ENCODE assay signal across 7 mouse cellular contexts in genomic region chr2:172613891-172614391, GRCm38 (mm10).
DNase-seq lines count a peak whose midpoint lies in the region; ATAC-seq and TF ChIP-seq lines count a peak whose summit lies in the region.

No protein-coding gene starts in this region.

- peak overlapping the region; percentile 78 for H3K27ac ChIP-seq in ES-E14 (ENCODE audit: insufficient read depth, low read depth, low read length, poor library complexity, severe bottlenecking)
- no peak overlapping the region for H3K27ac ChIP-seq in forebrain, embryonic 13.5 days
- H3K27ac ChIP-seq in liver, embryonic 14.5 days = no peak overlapping the region

- TF ChIP-seq EP300 in liver, embryonic 14.5 days (IDR thresholded peaks at IDR 0.05; ENCODE audit: low read depth) = no peak

- WGBS in forebrain, embryonic 13.5 days = 2% methylated on average over 18 of the region's 18 CpGs
- WGBS in liver, embryonic 14.5 days (ENCODE audit: insufficient replicate concordance) = 1% methylated on average over 18 of the region's 18 CpGs

- TF ChIP-seq CTCF in E14TG2a.4 (conservative IDR thresholded peaks at IDR 0.05; ENCODE audit: low read length) = no peak
- TF ChIP-seq CTCF in liver, embryonic 14.5 days (IDR thresholded peaks at IDR 0.05; ENCODE audit: low read depth) = no peak

- H3K4me2 ChIP-seq in forebrain, embryonic 13.5 days = peak overlapping the region; percentile 59
- H3K4me2 ChIP-seq in liver, embryonic 14.5 days (ENCODE audit: low read depth) = peak overlapping the region; percentile 42

- peaks cover 38% of the 10 kb centered on the region for H3K36me3 ChIP-seq in E14TG2a.4 (ENCODE audit: insufficient read depth, low read length)
- H3K36me3 ChIP-seq in ES-E14 (ENCODE audit: control insufficient read depth, insufficient read depth, low read length, poor library complexity, severe bottlenecking) = peaks cover 2% of the 10 kb centered on the region; the same call in 1 of the 2 replicates
- no peaks in the 10 kb centered on the region for H3K36me3 ChIP-seq in forebrain, embryonic 13.5 days (ENCODE audit: poor library complexity, severe bottlenecking)
- H3K36me3 ChIP-seq in liver, embryonic 14.5 days (replicated peaks; ENCODE audit: control insufficient read depth, insufficient read depth, low read depth) = no peaks in the 10 kb centered on the region

- DNase-seq in ES-E14 (ENCODE audit: low read depth, low spot score) = peak; percentile 51
- no peak for DNase-seq in liver, embryonic 14.5 days (ENCODE audit: low read depth in 3 of 3, low spot score in 3 of 3)
- no peak for DNase-seq in cerebellum, adult 11-12 months
- no peak for DNase-seq in cerebellum, adult 9-10 months
- no peak for DNase-seq in layer of hippocampus, adult 18-20 months (ENCODE audit: low spot score in 2 of 2)

- ATAC-seq in forebrain, embryonic 13.5 days = no peak
- ATAC-seq in liver, embryonic 14.5 days (ENCODE audit: insufficient read depth) = no peak

- H3K9me3 ChIP-seq in E14TG2a.4 (ENCODE audit: low read length) (no peaks in the 10 kb centered on the region), ES-E14 (ENCODE audit: control insufficient read depth, insufficient read depth, low read depth, low read length) (no peaks in the 10 kb centered on the region)
- no peaks in the 10 kb centered on the region for H3K9me3 ChIP-seq in forebrain, embryonic 13.5 days (replicated peaks)
- H3K9me3 ChIP-seq in liver, embryonic 14.5 days (ENCODE audit: control insufficient read depth, low read length) = no peaks in the 10 kb centered on the region

- in situ Hi-C loops in ES-E14 (cut with MboI; ENCODE audit: low sequenced_read_pairs in 2 of 2, unreplicated experiment in 2 of 2) = no loop called here

- H3K4me3 ChIP-seq in E14TG2a.4 (replicated peaks; ENCODE audit: low read length) (peak overlapping the region; percentile 71), ES-E14 (ENCODE audit: insufficient read depth in 1 of 2, low read depth in 1 of 2, low read length in 2 of 2, poor library complexity in 1 of 2, severe bottlenecking in 1 of 2) (peak overlapping the region; percentile 46 to 49)
- peak overlapping the region; percentile 29 for H3K4me3 ChIP-seq in forebrain, embryonic 13.5 days
- H3K4me3 ChIP-seq in liver, embryonic 14.5 days (ENCODE audit: insufficient read depth in 1 of 2, low read depth in 2 of 2, low read length in 2 of 2) = peak overlapping the region; percentile 12 to 27; a peak in 3 of 4 replicates

- H3K27me3 ChIP-seq in E14TG2a.4 (ENCODE audit: insufficient read depth, low read length) = no peaks in the 10 kb centered on the region
- H3K27me3 ChIP-seq in forebrain, embryonic 13.5 days = peaks cover 16% of the 10 kb centered on the region; the same call in 1 of the 2 replicates
- no peaks in the 10 kb centered on the region; the same call in 1 of the 2 replicates for H3K27me3 ChIP-seq in liver, embryonic 14.5 days (ENCODE audit: control insufficient read depth, insufficient read depth, low read length)

- H3K4me1 ChIP-seq in E14TG2a.4 (replicated peaks; ENCODE audit: low read depth, low read length) (peaks cover 87% of the 10 kb centered on the region), ES-E14 (ENCODE audit: control insufficient read depth in 2 of 2, insufficient read depth in 2 of 2, low read length in 2 of 2, poor library complexity in 1 of 2) (peaks cover 7 to 16% of the 10 kb centered on the region in 2 experiments)
- H3K4me1 ChIP-seq in forebrain, embryonic 13.5 days = peaks cover 20% of the 10 kb centered on the region
- no peaks in the 10 kb centered on the region; a peak in 1 of 4 replicates for H3K4me1 ChIP-seq in liver, embryonic 14.5 days (replicated peaks; ENCODE audit: control insufficient read depth in 2 of 2, insufficient read depth in 2 of 2, low read length in 1 of 2)

- peak overlapping the region; percentile 44; the same call in 1 of the 2 replicates for H3K9ac ChIP-seq in ES-E14 (ENCODE audit: insufficient read depth, low read depth, low read length, poor library complexity, severe bottlenecking)
- H3K9ac ChIP-seq in forebrain, embryonic 13.5 days = peak overlapping the region; percentile 40
- no peak overlapping the region for H3K9ac ChIP-seq in liver, embryonic 14.5 days (replicated peaks)

TF ChIP-seq in ES-E14, 5 proteins besides CTCF, POLR2A, EP300 and RAD21:
- TF ChIP-seq ZC3H11A (IDR thresholded peaks at IDR 0.05; ENCODE audit: borderline replicate concordance, low read depth, low read length) (no peak), HCFC1 (IDR thresholded peaks at IDR 0.05; ENCODE audit: borderline replicate concordance, insufficient read depth, low read length) (no peak), ZNF384 (IDR thresholded peaks at IDR 0.05; ENCODE audit: low read depth, low read length) (no peak), CHD2 (IDR thresholded peaks at IDR 0.05; ENCODE audit: low read depth, low read length) (no peak), MAFK (IDR thresholded peaks at IDR 0.05; ENCODE audit: insufficient read depth, low read depth, low read length) (no peak)

Comparison
In these comparisons a context has a peak if more than half of its experiments do, and no peak if none do; other contexts are left out.
1. H3K4me3 ChIP-seq: peak in every context shown above with its lines; median percentile 71 in E14TG2a.4; 48 in ES-E14; 29 in forebrain, embryonic 13.5 days; 20 in liver, embryonic 14.5 days.